Mouse (Mus musculus) myocyte (in vitro differentiated cells): Measurements from ENCODE around the gene Tnip1.

Experiments
- MAX ChIP-seq: IDR thresholded peaks from one replicate; pipeline ENCODE4 v1.6.1; 2011; ENCODE audit warnings: low read depth, mild to moderate bottlenecking, control low read depth
- POLR2A ChIP-seq: IDR thresholded peaks from one replicate; pipeline ENCODE4 v1.6.1; 2011; ENCODE audit warnings: low read depth, mild to moderate bottlenecking, control low read depth, moderate library complexity; ENCODE audit not compliant: insufficient read length
- REST ChIP-seq: IDR thresholded peaks from one replicate; pipeline ENCODE4 v1.6.1; 2011; ENCODE audit warnings: mild to moderate bottlenecking, control low read depth, moderate library complexity; ENCODE audit not compliant: insufficient read depth, insufficient read length
- TCF12 ChIP-seq: IDR thresholded peaks from one replicate; pipeline ENCODE4 v1.6.1; 2011; ENCODE audit warnings: mild to moderate bottlenecking, control low read depth; ENCODE audit not compliant: poor library complexity, insufficient read depth, severe bottlenecking
- TCF3 ChIP-seq: IDR thresholded peaks from one replicate; pipeline ENCODE4 v1.6.1; 2011; ENCODE audit warnings: low read depth, control low read depth; ENCODE audit not compliant: insufficient read length
- USF1 ChIP-seq: IDR thresholded peaks from one replicate; pipeline ENCODE4 v1.6.1; 2011; ENCODE audit warnings: low read depth, mild to moderate bottlenecking, control low read depth, moderate library complexity

DNA sequence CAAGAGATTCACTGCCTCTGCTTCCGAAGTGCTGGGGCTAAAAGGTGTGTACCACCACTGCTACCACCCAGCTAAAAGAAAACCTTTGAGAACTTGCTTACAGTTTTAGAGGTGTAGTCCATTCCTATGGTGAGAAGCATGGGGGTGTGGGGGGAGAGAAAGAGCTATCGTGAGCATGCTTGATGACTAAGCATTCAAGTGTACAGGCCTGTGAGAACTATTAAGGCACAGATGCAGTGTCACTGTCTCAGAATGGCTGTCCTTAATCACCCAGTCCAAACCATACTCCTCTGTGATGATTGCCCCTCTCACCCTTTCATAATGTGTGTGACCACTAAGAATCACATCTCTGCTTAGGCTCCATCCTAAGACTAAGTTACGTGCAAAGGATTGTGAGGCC lies 93.4 kb downstream of the Tnip1 start:
- TF ChIP-seq MAX (no peak), POLR2A (no peak), TCF12 (no peak), REST (no peak), TCF3 (no peak), USF1 (no peak)
